Mouse (Mus musculus): ENCODE measurements around the gene 6030452D12Rik.

6030452D12Rik gene

GRCm38 (mm10) chr8:106500018-106500685, at the start of gene 6030452D12Rik:
TSS of gene 6030452D12Rik (plus strand) at chr8:106500522.
- DNase-seq (ENCODE audit: low read depth, low spot score) = no peak

GRCm38 (mm10) chr8:106451301-106452085, 48.8 kb upstream of the 6030452D12Rik start:
- no peak for DNase-seq (ENCODE audit: low read depth, low spot score)

- DNase-seq (ENCODE audit: low read depth, low spot score) = no peak
Measured at GRCm38 (mm10) chr8:106452701-106453481, 47.4 kb upstream of the 6030452D12Rik start.

GRCm38 (mm10) chr8:106454036-106454435, 46.3 kb upstream of the 6030452D12Rik start:
- no peak for DNase-seq (ENCODE audit: low read depth, low spot score)

- DNase-seq (ENCODE audit: low read depth, low spot score) = no peak
Measured at GRCm38 (mm10) chr8:106462131-106462530, 38.2 kb upstream of the 6030452D12Rik start.

- no peak for DNase-seq (ENCODE audit: low read depth, low spot score)
Measured at GRCm38 (mm10) chr8:106463795-106464194, 36.5 kb upstream of the 6030452D12Rik start.

- no peak for DNase-seq (ENCODE audit: low read depth, low spot score)
Measured at GRCm38 (mm10) chr8:106469485-106469884, 30.8 kb upstream of the 6030452D12Rik start.

- no peak for DNase-seq (ENCODE audit: low read depth, low spot score)
Measured at GRCm38 (mm10) chr8:106474001-106474400, 26.3 kb upstream of the 6030452D12Rik start.

- no peak for DNase-seq (ENCODE audit: low read depth, low spot score)
Measured at GRCm38 (mm10) chr8:106504241-106504640, 3.9 kb downstream of the 6030452D12Rik start.

- DNase-seq (ENCODE audit: low read depth, low spot score) = no peak
Measured at GRCm38 (mm10) chr8:106505328-106505965, 5.1 kb downstream of the 6030452D12Rik start.

- DNase-seq (ENCODE audit: low read depth, low spot score) = no peak
Measured at GRCm38 (mm10) chr8:106506106-106506505, 5.8 kb downstream of the 6030452D12Rik start.

GRCm38 (mm10) chr8:106507761-106508331, 7.5 kb downstream of the 6030452D12Rik start:
- no peak for DNase-seq (ENCODE audit: low read depth, low spot score)

- DNase-seq (ENCODE audit: low read depth, low spot score) = no peak
Measured at GRCm38 (mm10) chr8:106508456-106508855, 8.1 kb downstream of the 6030452D12Rik start.

GRCm38 (mm10) chr8:106509079-106509780, 8.9 kb downstream of the 6030452D12Rik start:
- DNase-seq (ENCODE audit: low read depth, low spot score) = no peak

GRCm38 (mm10) chr8:106510365-106510975, 10.1 kb downstream of the 6030452D12Rik start, which contains the start of gene Cdh3:
TSS of gene Cdh3 (plus strand) at chr8:106510891.
- no peak for DNase-seq (ENCODE audit: low read depth, low spot score)

- no peak for DNase-seq (ENCODE audit: low read depth, low spot score)
Measured at GRCm38 (mm10) chr8:106511065-106511501, 10.8 kb downstream of the 6030452D12Rik start.

- no peak for DNase-seq (ENCODE audit: low read depth, low spot score)
Measured at GRCm38 (mm10) chr8:106511531-106512041, 11.3 kb downstream of the 6030452D12Rik start.

- DNase-seq (ENCODE audit: low read depth, low spot score) = no peak
Measured at GRCm38 (mm10) chr8:106512475-106513150, 12.3 kb downstream of the 6030452D12Rik start.

GRCm38 (mm10) chr8:106515946-106516479, 15.7 kb downstream of the 6030452D12Rik start:
- no peak for DNase-seq (ENCODE audit: low read depth, low spot score)

Data from brain, embryonic 18.5 days (tissue).